Mouse (Mus musculus): ENCODE results near the gene Zswim4. TPM values are rescaled to one million over a fixed set of nuclear protein-coding genes. Genes with fewer than 3 reads are reported as not detected.

The Zswim4 gene
- polyA plus RNA-seq, 1 experiment from 2014 or later, result 32.9 TPM

DNA sequence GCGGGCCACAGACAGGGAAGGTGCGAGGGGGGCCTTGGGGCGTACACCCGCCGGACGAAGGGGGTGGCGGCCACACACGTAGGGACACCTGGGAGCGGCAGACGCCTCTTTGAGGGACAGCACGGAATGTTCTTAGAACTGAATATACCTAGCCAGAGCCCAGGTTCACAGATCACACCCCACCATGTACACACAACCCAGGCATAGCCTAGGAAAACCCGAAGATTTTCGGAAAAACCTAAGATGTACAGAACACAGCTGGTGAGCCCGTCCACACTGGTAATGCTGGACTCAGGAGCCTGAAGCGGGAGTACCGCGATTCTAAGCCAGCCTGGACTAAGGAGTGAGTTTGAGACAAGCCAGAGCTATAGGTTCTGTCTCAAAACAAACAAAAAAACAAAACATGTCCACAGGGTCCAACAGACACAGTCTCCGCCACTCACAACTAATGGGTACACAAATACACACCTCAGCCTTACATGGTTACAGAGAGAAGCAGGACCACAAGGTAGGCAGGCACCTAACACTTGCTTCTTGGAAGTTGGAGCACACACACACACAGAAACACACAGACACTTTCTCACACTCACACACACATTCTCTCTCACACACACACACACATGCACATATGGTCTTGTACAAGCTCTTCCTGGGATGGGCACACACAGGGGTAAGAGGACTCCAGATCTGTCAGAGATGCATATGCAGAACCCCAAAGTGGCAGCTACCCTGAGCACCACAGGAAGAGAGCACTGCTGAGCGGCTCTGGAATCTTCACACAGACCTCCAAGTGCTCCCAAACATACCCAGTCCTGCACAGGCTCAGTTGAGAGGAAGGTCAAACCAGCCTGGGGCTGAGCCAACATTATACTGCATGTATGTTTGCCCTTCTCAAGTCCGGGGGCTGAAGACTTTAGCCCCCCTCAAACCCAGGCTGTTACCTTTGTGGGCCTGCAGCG lies 52.5 kb downstream of the Zswim4 start:
- Histone ChIP-seq H3K4me2 (peak overlapping the region; percentile 79), H3K27me3 (0 out of 2 replicates have a peak, but pooled peaks cover 8% of the 10 kb centered on the region), H3K9me3 (no peaks in the 10 kb centered on the region), H3K27ac (replicated peaks) (peak overlapping the region; percentile 97), H3K9ac (peak overlapping the region; percentile 99), H3K4me1 (replicated peaks) (peaks cover 57% of the 10 kb centered on the region), H3K36me3 (no peaks in the 10 kb centered on the region), H3K4me3 (peak overlapping the region; percentile 81)
- WGBS, result 20% methylated on average over 21 of the region's 21 CpGs
- peak; percentile 9; the same call in 1 of the 2 replicates for ATAC-seq (ENCODE audit: low read depth)

DNA sequence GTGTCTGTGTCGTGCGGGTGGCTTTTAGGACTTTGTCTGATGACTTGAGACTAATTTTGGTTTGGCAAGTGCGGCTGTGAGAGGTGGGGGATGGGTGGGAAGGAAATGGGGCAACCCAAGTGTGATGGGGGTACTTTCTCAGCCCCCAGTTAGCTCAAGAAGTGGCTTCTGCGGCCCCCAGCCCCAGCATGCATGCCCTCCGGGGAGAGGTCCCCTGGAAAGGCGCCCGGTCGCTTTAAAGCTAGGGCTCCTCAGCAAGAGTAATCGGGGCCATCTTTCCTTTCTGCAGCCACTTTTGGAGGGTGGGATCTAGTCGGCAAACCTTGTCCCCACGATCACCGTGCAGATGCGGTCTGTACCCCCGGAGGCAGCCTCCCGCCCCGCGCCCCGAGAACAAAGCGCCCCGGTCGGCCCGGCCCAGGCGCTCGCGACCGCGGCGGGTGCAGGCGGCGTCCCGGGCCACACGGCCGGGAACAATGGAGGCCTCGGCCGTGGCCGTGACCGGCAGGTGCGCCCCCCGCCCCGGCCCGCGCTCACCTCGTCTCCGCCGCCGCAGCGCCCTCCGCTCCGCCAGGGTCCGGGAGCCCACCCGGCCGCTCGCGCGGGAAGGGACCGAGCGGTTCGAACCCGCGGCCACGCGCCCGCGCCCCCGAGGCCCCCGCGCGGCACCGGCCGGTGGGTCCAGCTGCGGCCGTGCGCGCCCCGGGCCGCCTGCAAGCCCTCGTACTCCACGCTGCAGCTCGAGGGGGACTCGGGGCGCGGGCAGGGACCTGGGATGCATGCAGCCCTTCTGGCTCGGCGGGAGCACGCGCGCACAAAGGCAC lies 53.4 kb downstream of the Zswim4 start:
- WGBS, result under 1% methylated on average over 56 of the region's 87 CpGs
- Histone ChIP-seq H3K9ac (peak overlapping the region; percentile 99), H3K9me3 (no peaks in the 10 kb centered on the region), H3K4me3 (peak overlapping the region; percentile 81), H3K36me3 (peaks cover 4% of the 10 kb centered on the region), H3K27me3 (0 out of 2 replicates have a peak, but pooled peaks cover 8% of the 10 kb centered on the region), H3K27ac (replicated peaks) (peak overlapping the region; percentile 97), H3K4me1 (replicated peaks) (peaks cover 66% of the 10 kb centered on the region), H3K4me2 (peak overlapping the region; percentile 79)
- peak; percentile 40 for ATAC-seq (ENCODE audit: low read depth)

DNA sequence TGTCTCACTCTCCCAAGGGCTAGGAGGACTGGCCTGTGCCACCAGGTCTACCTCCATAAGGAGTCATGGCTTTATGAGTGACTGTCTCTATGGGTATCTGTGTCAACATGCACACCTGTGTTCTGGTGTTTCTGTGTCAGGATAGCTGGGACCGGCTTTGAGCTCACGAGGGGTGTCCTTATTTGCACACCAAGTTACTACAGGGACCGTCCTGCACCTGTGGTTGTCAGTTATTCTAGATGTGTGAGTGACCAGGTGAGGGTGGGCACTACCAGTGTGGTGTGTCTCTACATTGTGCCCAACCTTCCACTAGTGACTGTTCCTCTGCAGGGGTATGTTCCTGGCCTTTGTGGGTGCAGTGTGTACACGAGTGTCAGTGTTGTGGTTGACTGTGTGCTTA lies 54.0 kb downstream of the Zswim4 start:
- Histone ChIP-seq H3K4me2 (peak overlapping the region; percentile 79), H3K9ac (peak overlapping the region; percentile 99), H3K27me3 (0 out of 2 replicates have a peak, but pooled peaks cover 6% of the 10 kb centered on the region), H3K36me3 (peaks cover 10% of the 10 kb centered on the region), H3K4me1 (replicated peaks) (peaks cover 68% of the 10 kb centered on the region), H3K9me3 (no peaks in the 10 kb centered on the region), H3K4me3 (peak overlapping the region; percentile 81), H3K27ac (replicated peaks) (peak overlapping the region; percentile 97)
- 54% methylated on average over 4 of the region's 4 CpGs for WGBS
- ATAC-seq (ENCODE audit: low read depth), result no peak

DNA sequence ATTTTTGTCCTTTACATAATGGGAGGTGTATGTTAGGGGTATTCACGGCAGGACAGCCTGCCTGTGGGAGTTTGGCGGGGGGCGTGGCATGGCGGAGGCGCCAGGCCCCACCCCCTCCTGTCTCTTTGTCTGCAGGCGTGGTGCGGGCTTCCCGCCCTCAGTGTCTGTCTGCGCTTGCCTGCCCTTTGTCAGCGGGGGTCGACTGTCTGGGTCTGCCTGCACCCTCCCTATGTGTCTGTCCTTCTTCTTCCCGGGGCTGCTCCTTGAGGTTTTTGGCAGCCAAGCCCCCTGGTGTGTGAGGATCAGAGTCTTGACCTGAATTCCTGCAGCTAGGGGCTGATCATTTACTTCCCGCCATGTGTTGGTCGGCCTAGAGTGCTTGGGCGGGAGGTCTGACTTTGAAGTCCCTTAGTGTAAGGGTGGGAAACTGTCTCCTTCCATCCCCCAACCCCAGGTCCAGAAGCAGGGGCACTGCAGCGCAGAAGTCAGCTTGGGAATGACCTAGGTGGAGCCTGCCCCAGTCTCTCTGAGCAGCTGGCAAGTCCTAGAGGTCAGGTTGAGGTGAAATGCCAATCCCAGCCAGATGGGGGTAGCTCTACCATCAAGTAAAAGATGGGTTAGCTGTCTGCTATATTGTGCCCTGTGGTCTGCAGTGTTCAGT lies 56.2 kb downstream of the Zswim4 start:
- ATAC-seq (ENCODE audit: low read depth), result peak; percentile 56
- Histone ChIP-seq H3K9ac (peak overlapping the region; percentile 77), H3K27ac (replicated peaks) (peak overlapping the region; percentile 92), H3K4me3 (peak overlapping the region; percentile 34), H3K4me1 (replicated peaks) (peaks cover 68% of the 10 kb centered on the region), H3K4me2 (peak overlapping the region; percentile 79), H3K36me3 (peaks cover 16% of the 10 kb centered on the region), H3K9me3 (no peaks in the 10 kb centered on the region), H3K27me3 (no peaks in the 10 kb centered on the region)
- under 1% methylated on average over 16 of the region's 16 CpGs for WGBS

DNA sequence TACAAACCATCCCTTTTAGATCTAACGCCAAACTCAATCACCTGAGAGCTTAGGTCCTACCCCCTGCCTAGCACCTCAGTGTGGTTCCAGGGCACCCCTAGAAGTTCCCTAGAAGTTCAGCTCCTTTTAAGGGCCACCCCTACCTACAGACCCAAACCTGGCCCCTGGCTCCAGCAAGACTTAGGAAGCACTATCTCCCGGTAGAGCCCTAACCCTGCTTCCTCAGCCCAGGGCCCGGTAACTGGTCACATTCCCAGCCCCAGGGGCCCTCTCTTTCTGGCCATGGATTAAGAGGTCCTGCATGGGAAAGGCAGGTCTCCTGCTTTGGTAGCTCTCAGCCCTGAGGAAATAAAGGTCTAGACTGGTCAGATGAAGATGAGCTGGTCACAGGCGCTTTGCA lies 56.9 kb downstream of the Zswim4 start:
- Histone ChIP-seq H3K27ac (replicated peaks) (peak overlapping the region; percentile 92), H3K9ac (peak overlapping the region; percentile 77), H3K9me3 (no peaks in the 10 kb centered on the region), H3K36me3 (peaks cover 23% of the 10 kb centered on the region), H3K4me2 (peak overlapping the region; percentile 79), H3K4me3 (peak overlapping the region; percentile 34), H3K4me1 (replicated peaks) (peaks cover 67% of the 10 kb centered on the region), H3K27me3 (no peaks in the 10 kb centered on the region)
- ATAC-seq (ENCODE audit: low read depth), result peak; percentile 6; the same call in 1 of the 2 replicates
- WGBS, result 7% methylated on average over 4 of the region's 4 CpGs

DNA sequence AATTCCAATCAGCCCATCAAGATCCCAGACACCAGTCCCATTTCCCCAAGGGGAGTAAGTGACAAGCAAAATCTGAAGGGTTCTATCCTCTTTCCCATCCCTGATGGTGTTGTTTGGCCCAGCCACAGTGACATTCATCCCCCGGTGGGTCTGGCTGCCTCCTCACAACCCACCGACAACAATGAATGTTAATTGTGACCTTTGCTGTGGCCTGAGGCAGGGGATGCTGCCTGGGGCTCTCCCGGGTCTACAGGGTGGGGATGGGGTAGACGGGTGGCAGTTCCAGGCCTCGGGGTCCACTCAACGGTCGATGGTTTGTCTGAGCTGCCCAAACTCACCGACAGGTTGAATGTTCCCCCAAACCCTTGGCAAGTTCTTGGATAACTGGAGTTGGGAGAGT lies 58.3 kb downstream of the Zswim4 start:
- ATAC-seq (ENCODE audit: low read depth), result no peak
- Histone ChIP-seq H3K9me3 (no peaks in the 10 kb centered on the region), H3K4me3 (no peak overlapping the region), H3K4me1 (replicated peaks) (peaks cover 57% of the 10 kb centered on the region), H3K4me2 (no peak overlapping the region), H3K27me3 (no peaks in the 10 kb centered on the region), H3K9ac (peak overlapping the region; percentile 27), H3K36me3 (peaks cover 36% of the 10 kb centered on the region), H3K27ac (replicated peaks) (no peak overlapping the region)
- WGBS, result 72% methylated on average over 8 of the region's 8 CpGs

DNA sequence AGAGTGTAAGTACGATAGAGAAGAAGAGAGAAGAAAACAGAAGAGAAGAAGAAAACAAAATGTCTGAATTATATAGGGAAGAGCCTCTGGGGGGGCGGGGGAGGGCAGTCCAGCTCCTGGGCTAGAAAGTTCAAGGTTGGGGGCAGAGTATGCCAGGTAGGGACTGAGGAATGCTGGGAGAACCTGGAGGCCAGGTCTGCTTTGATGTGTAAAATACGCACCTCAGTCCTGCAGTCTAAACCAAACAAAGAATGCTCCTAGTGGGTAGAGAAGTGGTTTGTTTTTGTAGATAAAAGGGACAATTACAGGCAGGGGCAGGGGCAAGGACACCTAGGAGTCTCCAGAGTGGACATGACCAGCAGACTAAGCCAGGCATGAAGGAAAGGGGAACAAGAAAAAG lies 59.5 kb downstream of the Zswim4 start:
- Histone ChIP-seq H3K36me3 (peaks cover 48% of the 10 kb centered on the region), H3K27ac (replicated peaks) (no peak overlapping the region), H3K4me1 (replicated peaks) (peaks cover 50% of the 10 kb centered on the region), H3K9me3 (no peaks in the 10 kb centered on the region), H3K4me2 (no peak overlapping the region), H3K4me3 (no peak overlapping the region), H3K27me3 (no peaks in the 10 kb centered on the region), H3K9ac (no peak overlapping the region)
- ATAC-seq (ENCODE audit: low read depth), result no peak
- WGBS, result 93% methylated on average over 3 of the region's 3 CpGs

DNA sequence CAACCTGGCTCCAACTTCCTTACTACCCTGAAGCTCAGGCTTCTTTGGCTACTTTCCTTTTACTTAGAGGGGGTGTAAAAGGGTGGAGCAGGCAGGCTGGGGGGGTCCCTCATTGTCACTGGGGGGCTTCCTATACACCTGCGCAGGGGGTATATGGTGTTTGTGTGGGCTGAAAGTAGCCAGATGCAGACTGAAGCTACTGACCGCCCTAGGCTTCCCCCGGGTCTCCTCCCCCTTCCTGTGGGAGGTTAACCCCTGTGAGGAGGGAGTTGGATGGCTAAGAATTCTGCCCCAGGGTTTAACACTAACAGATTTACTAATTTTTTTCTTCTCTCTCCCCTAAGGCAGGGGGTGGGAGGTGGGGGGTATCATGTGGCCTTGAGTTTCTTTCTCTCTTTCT lies 60.3 kb downstream of the Zswim4 start:
- Histone ChIP-seq H3K4me2 (no peak overlapping the region), H3K27ac (replicated peaks) (no peak overlapping the region), H3K9me3 (no peaks in the 10 kb centered on the region), H3K9ac (no peak overlapping the region), H3K4me1 (replicated peaks) (peaks cover 42% of the 10 kb centered on the region), H3K36me3 (peaks cover 56% of the 10 kb centered on the region), H3K27me3 (no peaks in the 10 kb centered on the region), H3K4me3 (no peak overlapping the region)
- 50% methylated on average over 3 of the region's 3 CpGs for WGBS
- no peak for ATAC-seq (ENCODE audit: low read depth)

DNA sequence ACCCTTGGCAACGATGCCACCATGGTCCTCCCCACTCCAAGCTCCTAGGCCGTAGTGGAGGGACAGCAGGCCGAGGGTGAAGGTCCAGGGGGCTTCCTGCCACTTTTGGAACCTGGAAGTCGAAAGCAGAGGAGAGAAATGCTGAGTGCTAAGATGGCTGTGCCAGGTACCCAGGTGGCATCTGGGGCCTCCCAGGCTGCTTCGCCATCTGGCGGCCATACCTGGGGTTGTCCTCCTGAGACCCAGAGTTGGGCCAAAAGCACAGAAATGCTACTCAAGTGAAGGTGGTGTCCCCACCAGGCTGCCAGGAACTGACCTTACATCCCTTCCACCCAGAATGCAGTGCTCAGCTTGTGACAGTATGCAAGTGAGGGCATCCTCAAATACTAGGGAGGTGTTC lies 63.0 kb downstream of the Zswim4 start:
- Histone ChIP-seq H3K9me3 (no peaks in the 10 kb centered on the region), H3K4me1 (replicated peaks) (peaks cover 15% of the 10 kb centered on the region), H3K36me3 (peaks cover 63% of the 10 kb centered on the region), H3K9ac (no peak overlapping the region), H3K27ac (replicated peaks) (no peak overlapping the region), H3K4me2 (no peak overlapping the region), H3K27me3 (no peaks in the 10 kb centered on the region), H3K4me3 (no peak overlapping the region)
- no peak for ATAC-seq (ENCODE audit: low read depth)
- WGBS, result 86% methylated on average over 6 of the region's 6 CpGs

DNA sequence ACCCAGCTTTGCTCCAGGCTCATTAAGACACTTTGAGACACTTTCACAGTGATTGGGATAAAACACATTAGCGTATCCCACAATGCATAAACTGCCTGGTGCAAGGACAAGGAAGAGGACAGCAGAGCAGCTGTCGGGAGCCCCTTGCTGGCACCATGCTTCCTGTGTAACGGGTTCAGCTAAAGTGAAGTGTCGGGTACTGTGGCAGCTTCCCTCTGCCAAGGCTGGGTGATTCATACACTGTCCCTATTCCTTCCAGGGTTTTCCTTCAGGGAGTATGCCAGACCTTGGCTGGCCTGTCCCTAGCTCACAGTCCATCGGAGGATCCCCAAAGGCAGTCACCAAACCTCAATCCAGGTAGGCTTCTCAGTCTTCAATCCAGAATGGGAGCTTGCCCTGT lies 66.8 kb downstream of the Zswim4 start:
- no peaks in the 10 kb centered on the region for H3K9me3 ChIP-seq
- no peak for ATAC-seq (ENCODE audit: low read depth)
- peaks cover 47% of the 10 kb centered on the region for H3K36me3 ChIP-seq
- no peaks in the 10 kb centered on the region for H3K4me1 ChIP-seq (replicated peaks)
- H3K4me3 ChIP-seq, result no peak overlapping the region
- no peak overlapping the region for H3K4me2 ChIP-seq
- no peak overlapping the region for H3K9ac ChIP-seq
- no peak overlapping the region for H3K27ac ChIP-seq (replicated peaks)
- no peaks in the 10 kb centered on the region for H3K27me3 ChIP-seq
- 88% methylated on average over 5 of the region's 5 CpGs for WGBS

DNA sequence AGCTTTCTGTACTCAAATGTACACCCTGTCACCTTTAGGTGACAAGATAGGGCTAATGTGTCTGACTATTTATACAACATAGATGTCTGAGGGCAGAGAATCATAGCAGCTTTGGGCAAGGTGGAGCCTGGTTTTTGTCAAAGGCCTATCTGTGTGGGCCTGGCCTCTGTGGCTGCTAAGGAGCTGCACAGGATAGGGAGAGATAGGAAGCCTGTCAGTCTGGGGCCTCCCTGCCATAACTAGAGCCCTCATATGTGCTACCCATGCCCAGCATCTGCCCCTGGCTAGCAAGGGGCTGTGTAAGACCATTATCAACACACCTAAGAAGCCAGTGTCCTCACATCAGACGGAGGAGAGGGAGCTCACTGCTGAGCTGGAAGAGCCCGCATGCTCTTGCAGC lies 69.2 kb downstream of the Zswim4 start:
- WGBS, result 92% methylated on average over 2 of the region's 2 CpGs
- Histone ChIP-seq H3K9me3 (no peaks in the 10 kb centered on the region), H3K4me3 (no peak overlapping the region), H3K4me1 (replicated peaks) (no peaks in the 10 kb centered on the region), H3K27me3 (no peaks in the 10 kb centered on the region), H3K36me3 (peaks cover 23% of the 10 kb centered on the region), H3K4me2 (no peak overlapping the region), H3K9ac (no peak overlapping the region), H3K27ac (replicated peaks) (no peak overlapping the region)
- no peak for ATAC-seq (ENCODE audit: low read depth)

All from neural tube, embryonic 13.5 days (tissue).